Mouse (Mus musculus) cerebellum, postnatal 36 days (tissue): Measurements from ENCODE around the gene Acer2.
"Not testable (repeated sequence)": the region's sequence is repeated elsewhere in the genome, so short reads cannot be mapped to it uniquely, and the experiment has no call there.

ENCODE experiments used
- DNase-seq, 2 experiments: peaks; one replicate each; pipeline ENCODE4 v3.0.0; 2021 to 2022; ENCODE audit warnings: mixed read lengths in 2 of 2

The Acer2 gene

DNA sequence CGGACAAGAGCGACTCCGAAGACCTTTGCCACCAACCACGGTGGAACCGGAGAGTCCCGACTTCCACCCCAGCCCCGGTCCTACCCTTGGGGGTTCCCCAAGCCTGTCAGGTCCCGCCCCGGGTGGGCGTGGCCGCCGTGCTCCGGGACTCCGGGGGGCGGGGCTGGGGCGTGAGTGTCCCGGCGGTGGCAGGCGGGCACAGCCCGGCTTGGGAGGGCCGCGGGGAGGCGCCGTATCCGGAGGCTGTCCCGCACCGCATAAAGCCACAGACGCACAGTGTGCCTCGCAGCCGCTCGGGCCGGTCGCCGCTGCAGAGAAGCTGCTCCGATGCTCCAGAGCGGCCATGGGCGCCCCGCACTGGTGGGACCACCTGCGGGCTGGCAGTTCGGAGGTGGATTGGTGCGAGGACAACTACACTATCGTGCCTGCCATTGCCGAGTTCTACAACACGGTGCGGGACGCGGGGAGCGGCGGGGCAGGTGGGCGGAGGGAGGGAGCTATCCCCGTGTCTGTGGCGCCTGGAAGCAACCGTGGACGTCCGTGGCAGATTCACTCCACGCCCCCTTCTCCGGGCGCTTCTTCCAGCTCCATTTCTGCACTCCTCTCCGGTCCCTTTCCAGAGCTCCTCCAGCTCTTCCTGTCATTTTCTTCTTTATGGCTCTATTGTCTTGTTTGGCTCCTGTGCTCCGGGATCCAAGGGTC, at the start of gene Acer2:
TSS of gene Acer2 (plus strand) at position 251 of the 702 bp plus-strand sequence.
- peak; percentile 68 to 80 for DNase-seq

DNA sequence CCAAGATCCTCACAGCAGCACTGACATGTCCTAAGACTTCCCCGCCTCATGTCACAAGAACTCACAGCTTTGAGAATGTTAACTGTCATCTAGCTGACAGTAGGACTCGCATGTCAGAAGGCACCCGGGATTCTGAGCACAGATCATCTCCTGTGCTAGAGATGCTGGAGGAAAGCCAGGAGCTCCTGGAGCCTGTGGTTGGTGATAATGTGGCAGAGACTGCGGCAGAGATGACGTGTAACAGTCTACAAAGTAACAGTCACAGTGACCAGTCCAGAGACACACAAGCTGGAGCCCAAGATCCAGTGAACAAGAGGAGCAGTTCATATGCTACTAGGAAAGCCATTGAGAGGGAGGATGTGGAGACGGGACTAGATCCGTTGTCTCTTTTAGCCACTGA, 49.1 kb upstream of the Acer2 start:
- no peak for DNase-seq

DNA sequence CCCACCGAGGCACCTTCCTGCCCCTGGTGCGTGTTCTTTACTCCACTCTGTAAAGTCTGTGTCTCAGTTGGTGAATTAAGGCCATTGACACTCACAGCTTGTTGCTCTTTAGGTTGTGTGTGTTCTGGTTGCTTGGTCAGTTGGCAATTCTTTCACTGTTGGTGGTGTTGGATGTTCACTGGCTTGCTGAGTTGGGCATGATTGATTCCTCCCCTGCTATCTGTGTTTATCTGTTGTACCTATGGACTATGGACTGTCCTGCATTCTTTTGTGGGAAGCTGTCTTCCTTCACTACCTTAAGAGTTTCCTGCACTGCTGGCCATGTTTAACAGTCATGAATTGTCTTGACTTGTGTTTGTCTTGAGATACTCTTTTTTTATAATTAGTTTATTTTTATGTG, 42.3 kb upstream of the Acer2 start:
- DNase-seq, result no peak

DNA sequence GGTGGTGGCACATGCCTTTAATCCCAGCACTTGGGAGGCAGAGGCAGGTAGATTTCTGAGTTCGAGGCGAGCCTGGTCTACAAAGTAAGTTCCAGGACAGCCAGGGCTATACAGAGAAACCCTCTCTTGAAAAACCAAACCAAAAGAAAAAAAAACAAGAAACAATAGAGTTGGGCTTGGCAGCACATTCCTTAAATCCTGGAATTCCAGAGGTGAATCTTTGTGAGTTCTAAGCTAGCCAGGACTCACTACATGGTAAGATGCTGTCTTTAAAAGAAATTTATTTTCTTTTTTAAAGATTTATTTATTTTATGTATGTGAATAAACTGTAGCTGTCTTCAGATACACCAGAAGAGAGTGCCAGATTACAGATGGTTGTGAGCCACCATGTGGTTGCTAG, 33.1 kb upstream of the Acer2 start:
- not testable (repeated sequence) for DNase-seq

DNA sequence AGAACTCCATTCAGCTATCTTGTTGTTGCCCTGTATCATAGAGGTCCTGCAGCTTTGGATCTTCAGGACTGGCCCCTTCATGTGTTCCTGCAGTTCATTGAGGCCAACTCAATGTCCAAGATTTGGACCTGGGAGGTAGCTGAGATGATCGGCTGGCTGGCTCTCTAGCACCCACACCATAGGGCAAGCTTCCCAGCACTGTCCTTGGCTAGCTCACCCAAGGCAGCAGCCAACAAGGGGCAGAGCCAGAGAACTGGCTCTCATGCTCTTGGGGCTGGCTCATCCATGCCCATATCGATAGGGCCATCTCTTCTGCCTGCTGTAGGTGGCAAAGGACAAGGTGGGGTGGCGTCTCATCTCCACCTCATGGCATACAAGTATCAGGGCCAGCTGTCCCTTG, 28.8 kb upstream of the Acer2 start:
- peak; percentile 26 for DNase-seq

DNA sequence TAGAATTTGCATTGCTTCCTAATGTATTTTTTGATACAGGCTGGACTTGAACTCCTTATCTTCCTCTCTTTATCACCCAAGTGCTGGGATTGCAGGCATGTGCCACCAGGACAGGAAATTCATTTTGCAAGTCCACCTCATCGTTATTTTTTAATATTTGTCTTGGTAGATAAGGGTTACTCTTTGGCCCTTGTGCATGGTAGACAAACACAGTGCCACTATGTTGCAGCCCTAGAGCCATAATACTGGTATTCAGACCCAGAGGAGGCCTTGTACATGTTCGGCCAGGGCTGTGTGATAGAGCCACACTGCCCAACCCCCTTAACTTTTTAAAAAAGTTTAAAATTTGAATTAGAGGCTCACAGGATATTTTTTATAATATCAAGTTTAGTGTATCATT, 26.9 kb upstream of the Acer2 start:
- no peak for DNase-seq

DNA sequence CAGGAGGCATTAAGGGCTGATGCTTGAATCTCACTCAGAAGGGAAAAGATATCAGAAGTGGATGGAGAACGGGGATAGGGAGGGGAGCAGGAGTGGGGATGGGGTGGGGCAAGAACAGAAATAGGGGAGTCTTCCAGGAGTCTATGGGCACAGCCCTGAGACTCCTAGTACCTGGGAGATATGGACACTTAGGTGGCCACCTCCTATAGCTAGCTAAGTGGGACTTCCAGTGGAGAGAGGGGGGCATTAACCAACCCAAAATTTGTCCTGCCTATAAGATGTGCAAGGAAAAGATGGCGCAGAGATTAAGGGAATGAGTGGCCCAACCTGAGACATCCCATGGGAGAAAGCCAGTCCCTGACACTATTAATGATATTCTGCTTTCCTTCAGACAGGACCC, 22.9 kb upstream of the Acer2 start:
- DNase-seq, result no peak

DNA sequence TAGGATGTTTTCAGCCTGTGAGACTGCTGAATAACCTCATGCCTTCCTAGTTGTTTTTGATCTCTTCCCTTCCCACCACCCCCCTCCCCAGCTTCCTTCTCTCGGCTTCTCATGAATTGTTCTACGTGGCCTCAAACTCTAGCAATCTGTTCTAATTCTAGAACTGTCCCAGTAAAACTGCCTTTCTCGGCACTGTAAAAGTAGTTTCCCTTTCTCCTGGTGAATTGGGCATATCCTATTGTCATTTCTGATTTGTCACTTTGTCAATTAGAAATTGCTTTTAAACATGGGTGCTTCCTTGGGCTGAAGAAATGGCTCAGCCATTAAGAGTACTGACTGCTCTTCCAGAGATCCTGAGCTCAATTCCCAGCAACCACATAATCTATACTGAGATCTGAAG, 22.2 kb upstream of the Acer2 start:
- DNase-seq, result no peak

DNA sequence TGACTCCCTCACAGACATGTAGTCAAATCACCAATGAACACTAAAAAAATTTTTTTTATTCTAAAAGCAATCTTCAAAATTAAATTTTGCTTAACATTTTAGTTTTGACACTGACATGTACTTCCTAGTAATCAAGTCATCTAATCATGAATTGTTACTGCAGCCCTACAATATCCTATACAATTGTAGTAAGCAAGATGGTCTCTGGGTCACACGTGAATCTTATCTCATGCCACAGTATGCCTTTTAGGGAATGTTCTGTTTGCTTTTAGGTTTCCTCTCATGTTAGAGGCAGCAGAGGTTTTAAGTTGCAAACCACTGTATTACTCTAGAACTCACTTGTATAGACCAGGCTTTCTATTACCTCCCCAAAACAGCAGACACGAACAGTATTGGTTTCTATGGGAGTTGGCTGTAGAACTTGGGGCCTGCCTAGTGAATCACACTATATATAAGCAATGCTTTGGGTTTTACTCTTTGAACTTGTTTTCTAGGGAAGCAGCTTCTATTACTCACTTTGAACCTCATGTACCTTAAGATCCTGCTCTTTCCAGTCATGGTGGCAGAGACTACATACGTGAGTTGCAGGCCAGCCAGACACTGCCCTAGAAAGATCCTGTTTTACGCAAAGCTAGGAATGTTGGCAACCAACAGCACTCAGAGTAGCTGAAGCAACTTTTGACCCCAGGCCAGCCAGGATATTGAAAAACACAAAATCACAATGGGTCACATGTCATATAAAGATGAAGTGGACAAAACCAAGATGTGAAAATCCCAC, 21.2 kb upstream of the Acer2 start:
- DNase-seq, result no peak

DNA sequence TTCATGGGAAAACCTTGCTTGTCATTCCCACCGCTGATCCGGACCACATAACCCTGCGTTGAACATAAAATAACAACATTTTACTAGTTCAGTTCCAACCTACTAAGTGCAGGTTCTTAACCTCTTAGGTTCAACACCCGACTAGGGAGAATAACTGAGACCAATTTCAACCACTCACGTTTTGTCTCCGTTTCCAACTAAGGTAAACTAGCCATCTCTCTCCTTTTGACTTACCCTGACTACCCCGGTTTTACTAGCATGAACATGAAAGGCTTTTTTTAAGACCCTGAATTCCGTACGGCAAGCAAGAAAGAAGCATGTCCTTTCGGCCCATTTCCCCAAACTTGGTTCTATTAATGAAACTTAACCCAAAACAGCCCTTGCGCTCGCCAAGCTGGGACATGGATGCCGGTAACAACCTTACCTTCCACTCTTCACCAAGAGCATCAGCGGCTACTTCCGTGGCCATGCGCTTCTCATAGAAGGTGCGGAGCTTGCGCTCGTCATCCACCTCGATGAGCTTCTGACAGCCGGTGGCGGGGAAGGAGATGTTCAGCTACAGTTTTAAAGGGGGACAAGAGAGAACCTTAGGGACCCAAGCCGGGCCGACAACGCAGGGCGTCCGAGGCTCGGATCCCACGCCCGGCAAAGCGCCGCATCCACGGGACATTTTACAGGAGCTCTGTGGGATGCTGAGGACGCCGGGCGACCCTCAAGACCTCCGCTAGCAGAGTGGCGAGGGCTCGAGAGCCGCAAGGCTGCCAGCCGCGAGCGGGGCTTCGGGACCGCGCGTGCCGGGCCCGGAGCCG, 17.7 kb upstream of the Acer2 start:
- DNase-seq, result no peak

DNA sequence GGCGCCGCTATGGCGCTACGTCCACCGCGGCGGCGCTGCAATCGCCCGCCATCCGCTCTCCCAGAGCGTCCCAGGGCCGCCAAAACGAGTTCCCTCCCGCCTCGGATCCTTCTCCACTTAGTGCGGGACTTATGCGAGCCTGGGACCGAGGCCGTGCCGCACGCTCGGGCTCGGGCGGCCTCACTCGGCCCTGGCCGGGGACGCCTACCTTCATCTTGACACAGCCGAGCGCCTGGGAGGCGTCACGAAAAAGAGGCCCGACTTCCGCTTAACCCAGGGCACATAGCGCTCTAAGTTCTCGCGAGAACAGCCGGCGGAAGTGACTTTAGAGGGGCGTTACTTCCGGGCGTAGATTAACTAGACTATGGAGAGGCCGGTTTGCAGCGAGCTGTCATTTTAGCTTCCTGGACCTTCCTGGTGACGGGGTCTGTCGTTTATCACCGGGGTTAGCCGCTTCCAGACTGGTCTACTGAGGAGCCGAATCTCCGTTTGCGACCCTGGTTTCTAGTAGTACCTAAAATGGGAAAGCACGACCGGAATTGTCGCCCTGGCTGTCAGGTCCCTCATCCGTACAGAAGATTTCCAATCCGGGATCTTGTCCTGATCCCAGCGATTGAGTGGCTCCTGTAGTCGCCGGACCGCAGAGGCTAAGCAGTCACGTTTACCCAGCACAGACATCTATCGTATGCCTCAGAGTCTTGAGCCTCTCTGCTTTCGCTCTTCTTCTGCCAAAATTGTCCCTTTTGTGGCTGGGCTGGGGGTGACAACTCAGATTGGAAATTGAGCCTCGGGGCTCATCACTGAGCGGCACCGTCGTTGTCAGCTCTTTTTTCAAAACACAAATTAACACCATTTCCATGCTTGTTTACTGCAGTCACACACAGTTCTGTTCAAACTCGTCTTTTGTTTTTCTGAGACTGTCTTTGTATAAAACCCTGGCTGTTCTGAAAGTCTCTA, 16.8 kb upstream of the Acer2 start, which contains the start of gene Rps6:
TSS of gene Rps6 (minus strand) at position 300 of the 957 bp plus-strand sequence.
- peak; percentile 94 to 97 for DNase-seq

DNA sequence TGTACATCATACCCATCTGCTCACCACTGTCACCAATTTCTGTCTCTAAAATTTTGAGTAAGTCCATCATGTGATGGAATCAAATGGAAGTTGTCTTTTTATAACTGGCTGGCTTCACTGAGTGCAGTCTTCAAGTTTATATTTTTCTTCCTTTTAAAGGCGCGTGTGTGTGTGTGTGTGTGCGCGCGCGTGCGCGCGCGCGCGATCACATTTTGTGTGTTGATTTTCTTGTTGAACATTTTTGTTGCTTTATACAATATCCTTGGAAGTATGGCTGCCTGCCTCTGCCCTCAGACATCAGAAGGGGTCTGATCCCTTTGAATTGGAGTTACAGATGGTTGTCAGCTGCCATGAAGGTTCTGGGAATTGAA, 16.1 kb upstream of the Acer2 start:
- DNase-seq, result peak; percentile 11 to 23

DNA sequence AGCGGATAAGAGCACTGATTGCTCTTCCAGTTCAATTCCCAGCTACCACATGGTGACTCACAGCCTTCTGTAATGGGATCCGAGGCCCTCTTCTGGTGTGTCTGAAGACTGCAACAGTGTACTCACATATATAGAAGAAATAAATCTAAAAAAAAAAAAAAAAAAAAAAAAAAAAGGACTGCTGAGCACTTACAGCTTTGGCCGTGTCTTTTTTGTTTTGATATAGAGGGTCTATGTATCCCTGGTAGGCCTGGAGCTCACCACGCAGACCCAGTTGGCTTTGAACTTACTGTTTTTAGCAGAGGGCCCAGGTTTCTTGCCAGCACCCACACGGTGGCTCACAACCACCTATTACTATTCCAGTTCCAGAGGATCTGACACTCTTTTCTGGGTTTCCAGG, 10.1 kb upstream of the Acer2 start:
- DNase-seq, result no peak

DNA sequence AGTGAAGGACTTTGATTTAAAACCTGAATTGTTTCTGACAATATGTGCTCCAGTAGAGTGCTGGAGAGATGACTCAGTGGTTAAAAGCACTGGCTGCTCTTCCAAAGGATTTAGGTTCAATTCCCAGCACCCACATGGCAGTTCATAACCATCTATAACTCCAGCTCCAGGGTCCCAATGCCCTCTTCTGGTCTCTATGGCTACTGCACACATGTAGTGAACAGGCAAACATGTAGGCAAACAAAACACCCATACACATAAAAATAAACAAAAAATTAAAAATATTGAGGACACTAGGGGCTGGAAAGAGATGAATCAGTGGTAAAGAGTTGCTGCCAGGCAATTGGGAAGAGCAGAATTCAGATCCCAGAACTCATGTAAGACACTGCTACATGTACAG, 2.2 kb upstream of the Acer2 start:
- DNase-seq, result no peak

DNA sequence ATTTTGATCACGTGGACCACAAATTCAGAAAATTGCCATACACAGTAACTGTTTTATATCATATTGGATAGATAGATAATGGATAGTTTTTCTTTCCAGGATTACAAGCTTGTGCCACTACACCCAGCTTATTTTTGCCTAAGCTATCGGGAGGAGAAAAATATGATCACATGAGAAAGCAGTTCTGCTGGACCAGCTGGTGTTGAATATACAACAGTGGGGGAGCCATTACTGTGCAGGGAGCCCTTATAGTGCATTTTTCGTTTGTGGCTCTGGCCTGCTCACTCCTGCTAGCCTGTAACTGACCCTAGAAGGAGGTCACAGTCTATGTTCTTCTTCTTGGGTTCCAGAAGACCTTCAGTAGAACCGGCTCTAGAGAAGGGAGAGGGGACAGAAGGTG, 1.1 kb upstream of the Acer2 start:
- DNase-seq, result no peak

DNA sequence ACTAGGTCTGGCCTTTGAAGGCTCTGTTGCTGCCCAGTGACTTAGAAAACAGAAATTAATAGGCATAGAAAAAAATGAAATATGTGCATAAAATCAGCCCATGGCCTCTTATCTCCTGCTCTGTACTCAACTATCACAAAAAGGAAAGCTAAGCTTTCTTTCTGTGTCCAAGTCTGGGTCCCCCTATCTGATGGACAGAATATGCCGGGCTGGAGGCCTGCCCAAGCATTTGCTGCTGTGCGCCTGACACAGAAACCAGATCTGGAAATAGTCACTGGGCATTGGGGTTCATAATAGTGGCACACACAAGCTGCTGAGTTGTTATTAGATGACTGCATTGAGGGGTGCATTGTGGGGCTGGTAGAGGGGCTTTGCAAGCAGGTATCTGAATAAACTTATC, 5.3 kb downstream of the Acer2 start:
- no peak for DNase-seq

DNA sequence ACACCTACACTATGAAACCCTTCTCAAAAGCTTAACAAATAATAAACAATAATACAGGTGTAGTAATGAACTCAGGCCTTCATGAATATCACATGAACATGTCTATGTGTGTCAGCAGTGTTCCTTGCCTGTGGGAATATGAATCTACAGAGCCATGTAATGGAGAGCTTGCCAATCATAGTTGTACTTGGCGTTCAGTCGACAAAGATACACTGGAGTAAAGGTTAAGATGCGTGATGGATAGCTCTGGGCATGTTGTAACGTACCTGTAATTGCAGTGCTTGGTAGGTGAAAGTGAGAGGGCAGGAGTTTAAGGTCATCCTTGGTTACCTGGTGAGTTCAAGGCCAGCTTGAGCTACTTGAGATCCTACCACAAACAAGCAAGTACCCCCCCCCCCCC, 7.0 kb downstream of the Acer2 start:
- no peak for DNase-seq

DNA sequence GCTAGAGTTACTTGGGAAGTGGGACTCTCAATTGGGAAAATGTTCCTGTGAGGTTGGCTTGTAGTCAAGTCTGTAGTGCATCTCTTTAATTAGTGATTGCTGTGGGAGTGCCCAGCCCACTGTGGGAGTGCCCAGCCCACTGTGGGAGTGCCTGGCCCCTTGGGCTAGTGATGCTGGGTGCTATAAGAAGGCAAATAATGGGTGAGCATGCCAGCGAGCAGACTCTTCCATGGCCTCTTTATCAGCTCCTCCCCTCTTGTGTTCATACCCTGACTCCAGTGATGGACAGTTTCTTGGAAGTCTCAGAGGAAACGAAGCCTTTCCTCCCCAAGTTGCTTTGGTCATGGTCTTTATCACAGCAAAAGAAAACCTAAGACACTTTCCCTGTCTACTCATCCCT, 8.2 kb downstream of the Acer2 start:
- no peak for DNase-seq

DNA sequence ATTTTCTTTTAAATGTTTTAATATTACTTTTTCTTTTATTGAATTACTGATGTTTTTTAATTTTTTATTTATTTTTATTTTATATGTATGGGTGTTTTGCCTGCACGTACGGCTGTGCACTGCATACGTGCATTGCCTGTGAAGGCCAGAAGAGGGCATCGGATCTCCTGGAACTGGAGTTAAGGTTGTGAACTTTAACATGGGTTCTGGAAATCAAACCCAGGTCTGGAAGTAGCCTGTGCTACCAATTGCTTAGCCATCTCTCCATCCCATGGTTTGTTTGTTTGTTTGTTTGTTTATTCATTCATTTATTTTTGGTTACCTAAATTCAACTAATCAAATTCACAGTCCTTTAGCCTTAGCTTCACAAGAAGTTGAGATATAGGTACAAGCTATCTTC, 10.7 kb downstream of the Acer2 start:
- DNase-seq, result no peak

DNA sequence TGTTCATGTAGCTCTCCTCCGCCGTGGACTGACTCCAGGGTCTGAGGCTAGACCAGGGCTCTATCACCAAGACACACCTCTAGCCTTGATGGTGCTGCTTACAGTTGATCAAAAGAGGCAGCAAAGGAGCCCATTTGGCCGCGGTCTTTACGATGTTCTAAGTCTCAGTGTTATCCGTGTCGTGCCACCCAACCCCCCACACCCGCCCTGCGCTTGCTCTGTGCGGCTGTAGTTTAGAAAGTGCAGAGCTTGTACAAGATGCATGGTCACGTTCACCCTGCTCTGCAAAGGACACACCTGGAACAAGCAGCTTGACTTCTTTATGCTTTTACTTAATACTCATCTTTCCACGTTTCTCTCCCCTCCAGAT, 11.6 kb downstream of the Acer2 start:
- no peak for DNase-seq

DNA sequence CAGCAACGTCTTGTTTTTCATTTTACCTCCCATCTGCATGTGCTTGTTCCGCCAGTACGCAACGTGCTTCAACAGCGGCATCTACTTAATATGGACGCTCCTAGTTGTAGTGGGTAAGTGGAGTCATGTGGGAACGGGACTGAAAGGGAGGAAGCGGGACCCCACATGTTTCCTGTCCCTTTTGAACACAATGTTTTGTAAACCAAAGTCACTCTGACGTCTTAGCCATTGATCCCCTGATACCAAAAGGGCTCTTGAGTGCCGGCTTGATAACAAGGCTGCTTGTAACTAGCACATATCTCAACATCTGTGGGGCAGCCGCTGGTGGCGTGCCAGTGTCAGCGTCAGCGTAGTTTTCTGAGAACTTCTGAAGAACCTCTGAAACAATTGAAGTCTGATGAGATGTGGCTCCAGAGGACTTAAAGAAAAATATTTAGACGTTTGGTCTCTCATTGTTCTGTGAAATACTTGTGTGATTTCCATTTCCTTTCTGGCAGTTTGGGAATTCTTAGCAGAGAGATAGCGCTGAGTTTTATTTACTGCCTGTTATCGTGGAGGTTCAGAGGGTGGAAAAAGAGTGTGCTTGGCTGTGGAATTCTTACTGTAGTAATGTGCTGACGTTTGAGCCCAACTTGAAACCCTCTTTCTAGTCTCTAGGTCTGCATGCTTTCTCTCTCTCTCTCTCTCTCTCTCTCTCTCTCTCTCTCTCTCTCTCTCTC, 12.1 kb downstream of the Acer2 start:
- DNase-seq, result no peak

DNA sequence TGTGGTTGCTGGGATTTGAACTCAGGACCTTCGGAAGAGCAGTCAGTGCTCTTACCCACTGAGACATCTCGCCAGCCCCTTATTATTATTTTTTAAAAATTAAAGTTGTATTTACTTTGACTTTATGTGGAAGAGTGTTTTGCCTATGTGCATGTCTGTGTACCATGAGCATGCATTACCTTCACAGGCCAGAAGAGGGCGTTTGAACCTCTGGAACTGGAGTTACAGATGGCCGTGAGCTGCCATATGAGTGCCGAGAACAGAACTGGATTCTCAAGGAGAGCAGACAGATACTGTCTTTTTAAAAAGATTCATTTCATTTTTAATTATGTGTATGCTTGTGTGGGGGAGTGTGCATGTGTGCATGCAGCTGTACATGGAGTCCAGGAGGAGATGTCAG, 13.7 kb downstream of the Acer2 start:
- DNase-seq, result no peak
